Mouse (Mus musculus) cerebellum, postnatal 14 days (tissue): ENCODE measurements around the gene Ptpro.

Experiments
- DNase-seq, 2 experiments: peaks; one replicate each; pipeline ENCODE4 v3.0.0; 2021; ENCODE audit warnings: mixed read lengths in 2 of 2

Gene Ptpro

GRCm38 (mm10) chr6:137504052-137504451 is 251.9 kb downstream of the Ptpro start:
- no peak for DNase-seq

GRCm38 (mm10) chr6:137505555-137506227 is 253.6 kb downstream of the Ptpro start:
- DNase-seq, result no peak

- DNase-seq, result no peak
These were observed 254.4 kb downstream of the Ptpro start for GRCm38 (mm10) chr6:137506563-137506962.

GRCm38 (mm10) chr6:137508936-137509335 is 256.8 kb downstream of the Ptpro start:
- no peak for DNase-seq

DNA sequence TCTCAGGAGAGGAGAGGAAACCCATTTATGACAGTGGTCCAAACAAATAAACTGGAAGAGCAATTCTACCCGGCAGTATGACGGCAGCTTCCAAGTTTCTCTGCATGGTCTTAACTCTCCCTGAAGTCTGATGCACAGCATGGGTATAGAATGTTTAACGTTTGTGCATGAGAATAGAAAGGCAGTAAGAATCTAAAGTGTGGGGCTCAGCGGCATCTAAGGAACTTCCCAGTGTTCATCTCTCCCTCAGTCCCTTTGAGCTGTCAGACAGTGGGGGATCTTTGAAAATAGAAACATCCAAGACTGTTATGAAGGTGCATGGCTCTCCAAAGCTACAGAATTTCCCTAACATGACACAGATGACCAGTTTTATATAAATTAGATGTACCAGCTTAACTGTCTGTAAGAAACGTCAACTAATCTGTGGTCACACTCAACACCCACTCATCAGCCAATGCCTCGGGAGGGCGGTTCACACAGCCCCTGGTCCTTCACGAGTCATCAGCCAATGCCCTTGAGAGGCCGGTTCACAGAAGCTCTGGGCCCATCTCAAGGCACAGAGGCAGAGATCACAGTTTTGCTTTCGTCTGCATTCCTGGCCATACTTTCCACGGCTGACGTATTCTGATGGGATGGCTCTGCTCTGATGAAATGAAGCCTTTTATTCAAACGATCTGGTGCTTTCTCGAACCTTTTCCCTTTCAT is 257.4 kb downstream of the Ptpro start:
- DNase-seq, result no peak

DNA sequence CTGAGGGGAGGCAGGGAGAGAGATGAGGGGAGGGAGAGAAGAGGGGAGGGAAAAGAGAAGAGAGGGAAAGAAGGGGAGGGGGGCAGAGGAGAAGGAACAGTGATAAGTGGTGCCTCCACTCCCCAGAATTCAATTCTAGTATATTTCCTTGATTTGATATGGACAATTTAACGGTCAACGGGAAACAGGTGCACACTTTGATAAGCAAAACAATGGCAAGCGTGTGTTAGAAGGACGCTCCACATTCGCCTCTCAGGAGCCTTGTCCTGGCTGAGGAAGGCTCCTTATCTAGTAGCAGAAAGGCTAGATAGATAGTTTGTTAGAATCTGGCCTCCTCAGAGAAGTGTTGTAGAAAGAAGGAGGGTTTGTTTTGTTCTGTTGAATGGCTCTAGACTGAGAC is 260.6 kb downstream of the Ptpro start:
- DNase-seq, result no peak
